Mouse (Mus musculus) heart, postnatal 0 days (tissue): ENCODE results near the gene Ptgds. TPM values are rescaled to one million over a fixed set of nuclear protein-coding genes. Genes with fewer than 3 reads are reported as not detected.

Source experiments
- ATAC-seq: fragments of 200-750 bp; cut with Nextera tagmentation; 2 replicates; pipeline ENCODE4 v1.8.0; 2017; ENCODE audit warnings: low read depth, moderate number of reproducible peaks, moderate library complexity; ENCODE audit not compliant: insufficient read depth
- DNase-seq: peaks from one replicate; pipeline ENCODE4 v3.0.0-alpha.2; 2016; ENCODE audit warnings: low spot score
- H3K27ac ChIP-seq: fragments of 300-500 bp; sonication (generic); 2 replicates; pipeline ENCODE4 v1.5.1; 2014; ENCODE audit warnings: low read depth, mild to moderate bottlenecking
- H3K27me3 ChIP-seq: fragments of 300-500 bp; sonication (generic); 2 replicates; pipeline ENCODE4 v1.6.1; 2014; ENCODE audit warnings: low read length, mixed read lengths; ENCODE audit not compliant: control insufficient read depth, insufficient read depth
- H3K36me3 ChIP-seq: fragments of 300-500 bp; sonication (generic); replicated peaks from 2 replicates; pipeline ENCODE4 v1.6.1; 2014; ENCODE audit warnings: low read length, mixed read lengths; ENCODE audit not compliant: control insufficient read depth, insufficient read depth
- H3K4me1 ChIP-seq: fragments of 300-500 bp; sonication (generic); 2 replicates; pipeline ENCODE4 v1.6.1; 2014; ENCODE audit warnings: antibody characterized with exemption; ENCODE audit not compliant: control insufficient read depth, insufficient read depth
- H3K4me2 ChIP-seq: fragments of 300-500 bp; sonication (generic); 2 replicates; pipeline ENCODE4 v1.6.1; 2014; ENCODE audit warnings: low read depth, mild to moderate bottlenecking, low read length, moderate library complexity
- H3K4me3 ChIP-seq: fragments of 300-500 bp; sonication (generic); 2 replicates; pipeline ENCODE4 v1.5.1; 2014; ENCODE audit warnings: low read depth, low read length
- H3K9ac ChIP-seq: fragments of 300-500 bp; sonication (generic); replicated peaks from 2 replicates; pipeline ENCODE4 v1.6.1; 2014; ENCODE audit warnings: low read depth, low read length, mixed read lengths
- H3K9me3 ChIP-seq: fragments of 300-500 bp; sonication (generic); replicated peaks from 2 replicates; pipeline ENCODE4 v1.6.1; 2016; ENCODE audit warnings: low read length; ENCODE audit not compliant: control insufficient read depth
- CTCF ChIP-seq: IDR thresholded peaks from 2 replicates; pipeline ENCODE4 v1.5.1; 2016; ENCODE audit warnings: antibody characterized with exemption, control low read depth, low read depth
- EP300 ChIP-seq: IDR thresholded peaks from 2 replicates; pipeline ENCODE4 v1.6.1; 2016; ENCODE audit warnings: antibody characterized with exemption, low read depth
- WGBS: fragments of 180-500 bp; shearing (Covaris S2); extraction: QIAGEN DNeasy Blood & Tissue Kit; methylation state at CpG from one replicate; pipeline ENCODE4 v1.1.7; 2014; 5-methylcytosine and 5-hydroxymethylcytosine counted together
- polyA plus RNA-seq: library from polyadenylated mRNA; unstranded; fragments of >200 nt; fragmentation: Nextera tagmentation; extraction: Ambion mirVana; gene quantifications from 2 replicates; pipeline ENCODE4 v1.2.1, GENCODE M21; 2015
- total RNA-seq: library from RNA; depleted of rRNA; stranded (reverse); fragments of >200 nt; gene quantifications from 2 replicates; pipeline ENCODE4 v1.2.3, GENCODE M21; 2014; ENCODE audit warnings: low replicate concordance

Ptgds gene
- total and polyA plus RNA-seq, 2 experiments from 2014 or later, result 356 to 711 TPM

DNA sequence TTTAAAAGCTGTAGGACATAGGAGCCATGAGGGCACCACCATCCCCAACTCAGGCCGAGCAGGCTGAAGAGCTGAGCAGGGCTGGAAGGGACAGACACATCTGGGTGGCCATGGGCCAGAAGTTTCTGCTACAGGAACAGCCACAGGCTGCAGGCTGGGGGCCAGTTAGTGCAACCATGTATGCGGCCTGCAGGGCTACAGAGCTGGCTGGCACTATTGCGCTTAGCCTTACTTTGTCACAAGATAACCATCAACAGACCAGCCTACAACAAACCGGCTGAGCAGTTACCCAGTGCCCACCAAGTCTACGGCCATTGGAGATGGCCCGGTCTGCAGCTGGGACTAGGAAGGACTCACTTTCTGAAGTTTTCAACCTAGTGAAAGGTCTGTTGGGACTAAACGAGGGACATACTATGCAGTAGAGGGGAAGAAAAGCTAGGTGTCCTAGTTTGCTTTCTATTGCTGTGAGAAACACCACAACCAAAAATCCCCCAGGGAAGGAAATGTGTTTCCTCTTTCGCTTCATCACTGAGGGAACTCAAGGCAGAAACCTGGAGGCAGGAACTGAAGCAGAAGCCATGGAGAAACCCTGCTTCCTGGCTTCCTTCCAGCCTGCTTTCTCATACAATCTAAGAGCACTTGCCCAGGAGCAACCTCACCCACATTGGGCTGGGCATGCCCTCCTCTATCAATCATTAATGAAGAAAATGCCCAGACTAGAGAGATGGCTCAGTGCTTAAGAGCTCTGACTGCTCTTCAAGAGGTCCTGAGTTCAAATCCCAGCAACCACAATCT, 18.8 kb downstream of the Ptgds start:
- H3K27ac ChIP-seq, result no peak overlapping the region
- H3K27me3 ChIP-seq, result no peaks in the 10 kb centered on the region
- H3K9me3 ChIP-seq, result no peaks in the 10 kb centered on the region
- no peak overlapping the region for H3K9ac ChIP-seq
- peaks cover 15% of the 10 kb centered on the region; the same call in 1 of the 2 replicates for H3K36me3 ChIP-seq
- no peak for ATAC-seq
- DNase-seq, result no peak
- no peak for TF ChIP-seq CTCF
- no peak for TF ChIP-seq EP300
- no peaks in the 10 kb centered on the region for H3K4me1 ChIP-seq
- no peak overlapping the region for H3K4me3 ChIP-seq
- WGBS, result 70% methylated on average over 8 of the region's 8 CpGs
- H3K4me2 ChIP-seq, result no peak overlapping the region

DNA sequence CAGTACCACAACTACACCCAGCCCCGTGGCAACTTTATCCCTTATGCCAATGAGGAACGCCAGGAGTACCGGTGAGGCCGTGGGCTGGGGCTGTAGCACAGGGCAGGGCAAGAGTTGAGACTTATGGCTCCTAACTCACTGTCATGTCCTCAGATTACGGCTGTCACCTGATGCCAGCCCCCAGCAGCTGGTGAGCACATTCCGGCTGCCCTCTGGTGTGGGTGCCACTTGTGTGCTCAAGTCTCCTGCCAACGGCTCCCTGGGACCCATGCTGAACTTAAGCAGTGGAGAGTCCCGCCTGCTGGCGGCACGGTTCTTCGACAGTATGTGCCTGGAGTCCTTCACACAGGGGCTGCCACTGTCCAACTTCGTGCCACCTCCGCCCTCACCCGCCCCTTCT, 27.2 kb downstream of the Ptgds start:
- WGBS, result 78% methylated on average over 14 of the region's 14 CpGs
- Histone ChIP-seq H3K36me3 (peaks cover 62% of the 10 kb centered on the region), H3K4me2 (no peak overlapping the region), H3K9me3 (no peaks in the 10 kb centered on the region), H3K4me1 (no peaks in the 10 kb centered on the region), H3K27me3 (no peaks in the 10 kb centered on the region), H3K9ac (no peak overlapping the region), H3K4me3 (no peak overlapping the region), H3K27ac (no peak overlapping the region)
- no peak for TF ChIP-seq EP300
- TF ChIP-seq CTCF, result no peak
- no peak for ATAC-seq
- DNase-seq, result no peak

- Histone ChIP-seq H3K27ac (no peak overlapping the region), H3K9me3 (no peaks in the 10 kb centered on the region), H3K27me3 (no peaks in the 10 kb centered on the region), H3K4me1 (no peaks in the 10 kb centered on the region), H3K4me3 (no peak overlapping the region), H3K9ac (no peak overlapping the region), H3K36me3 (peaks cover 51% of the 10 kb centered on the region), H3K4me2 (no peak overlapping the region)
- no peak for ATAC-seq
- TF ChIP-seq CTCF, result no peak
- no peak for TF ChIP-seq EP300
- 80% methylated on average over 20 of the region's 20 CpGs for WGBS
- no peak for DNase-seq
These were observed 28.8 kb downstream of the Ptgds start for GRCm38 (mm10) chr2:25441067-25441466.

- Histone ChIP-seq H3K9me3 (no peaks in the 10 kb centered on the region), H3K9ac (no peak overlapping the region), H3K4me1 (no peaks in the 10 kb centered on the region), H3K27ac (no peak overlapping the region), H3K27me3 (no peaks in the 10 kb centered on the region), H3K36me3 (peaks cover 24% of the 10 kb centered on the region), H3K4me3 (no peak overlapping the region), H3K4me2 (no peak overlapping the region)
- TF ChIP-seq EP300 (no peak), CTCF (no peak)
- ATAC-seq, result no peak
- WGBS, result 92% methylated on average over 10 of the region's 10 CpGs
- DNase-seq, result no peak
These were observed 33.5 kb downstream of the Ptgds start for GRCm38 (mm10) chr2:25436286-25436820.

DNA sequence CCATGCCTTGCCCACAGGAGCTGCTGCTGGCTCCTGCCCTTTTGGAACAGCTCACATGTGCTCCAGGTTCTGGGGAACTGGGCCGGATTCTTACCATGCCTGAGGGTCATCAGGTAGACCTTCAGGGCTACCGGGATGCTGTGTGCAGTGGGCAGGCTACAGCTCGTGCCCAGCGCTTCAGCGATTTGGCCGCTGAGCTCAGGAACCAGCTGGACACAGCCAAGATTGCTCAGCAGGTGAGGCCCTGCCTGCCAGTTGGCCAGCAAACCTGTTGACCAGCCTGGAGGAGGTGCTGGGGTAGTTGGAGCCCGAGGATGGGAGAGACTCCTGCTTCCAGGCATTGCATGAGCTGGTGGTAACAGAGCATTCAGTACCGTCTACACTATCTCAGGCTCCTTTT, 35.6 kb downstream of the Ptgds start:
- H3K36me3 ChIP-seq, result peaks cover 22% of the 10 kb centered on the region
- no peak for TF ChIP-seq EP300
- TF ChIP-seq CTCF, result no peak
- DNase-seq, result no peak
- no peaks in the 10 kb centered on the region; the same call in 1 of the 2 replicates for H3K4me1 ChIP-seq
- H3K9ac ChIP-seq, result no peak overlapping the region
- H3K4me3 ChIP-seq, result no peak overlapping the region
- no peak overlapping the region for H3K4me2 ChIP-seq
- no peaks in the 10 kb centered on the region for H3K27me3 ChIP-seq
- H3K27ac ChIP-seq, result no peak overlapping the region
- 88% methylated on average over 7 of the region's 8 CpGs for WGBS
- H3K9me3 ChIP-seq, result no peaks in the 10 kb centered on the region
- ATAC-seq, result no peak

- WGBS, result 83% methylated on average over 17 of the region's 17 CpGs
- no peaks in the 10 kb centered on the region for H3K27me3 ChIP-seq
These were observed 36.7 kb downstream of the Ptgds start for GRCm38 (mm10) chr2:25433101-25433500.

More at GRCm38 (mm10) chr2:25433101-25433500, 36.7 kb downstream of the Ptgds start:
- Histone ChIP-seq H3K9me3 (no peaks in the 10 kb centered on the region), H3K9ac (no peak overlapping the region), H3K4me3 (no peak overlapping the region), H3K36me3 (peaks cover 12% of the 10 kb centered on the region; the same call in 1 of the 2 replicates), H3K4me1 (peaks cover 4% of the 10 kb centered on the region; the same call in 1 of the 2 replicates), H3K27ac (no peak overlapping the region), H3K4me2 (no peak overlapping the region)
- DNase-seq (no peak), ATAC-seq (no peak)
- TF ChIP-seq CTCF (no peak), EP300 (no peak)
